Mouse (Mus musculus) ES-E14 (cell line): ENCODE measurements around the gene Qrsl1. TPM values are rescaled to one million over a fixed set of nuclear protein-coding genes. Genes with fewer than 3 reads are reported as not detected.
A peak's percentile ranks its signal among the peaks of the same experiment; 100 is the strongest.

ENCODE experiments used
- DNase-seq: peaks from one replicate; pipeline ENCODE4 v3.0.0-alpha.2; 2013; ENCODE audit warnings: low read depth, low spot score
- H3K27ac ChIP-seq: 2 replicates; pipeline ENCODE4 v1.5.1; 2012; ENCODE audit warnings: low read depth, mild to moderate bottlenecking, low read length, moderate library complexity, mixed read lengths; ENCODE audit not compliant: poor library complexity, insufficient read depth, severe bottlenecking
- H3K36me3 ChIP-seq: 2 replicates; pipeline ENCODE4 v1.6.1; 2012; ENCODE audit warnings: mild to moderate bottlenecking, low read length, moderate library complexity, mixed read lengths; ENCODE audit not compliant: control insufficient read depth, poor library complexity, insufficient read depth, severe bottlenecking
- H3K4me1 ChIP-seq, 2 experiments: fragments of 150-350 bp in 1 of 2; sonication (generic) in 1 of 2; 2 replicates each; pipeline ENCODE4 v1.6.1; 2012; ENCODE audit warnings: low read length in 2 of 2, mild to moderate bottlenecking in 1 of 2, mixed read lengths in 1 of 2; ENCODE audit not compliant: control insufficient read depth in 2 of 2, insufficient read depth in 2 of 2, poor library complexity in 1 of 2
- H3K4me3 ChIP-seq, 2 experiments: fragments of 150-350 bp in 1 of 2; sonication (generic) in 1 of 2; 2 replicates each; pipeline ENCODE4 v1.5.1; 2012; ENCODE audit warnings: low read length in 2 of 2, low read depth in 1 of 2, mild to moderate bottlenecking in 1 of 2, mixed read lengths in 1 of 2; ENCODE audit not compliant: insufficient read depth in 1 of 2, poor library complexity in 1 of 2, severe bottlenecking in 1 of 2
- H3K9ac ChIP-seq: 2 replicates; pipeline ENCODE4 v1.6.1; 2012; ENCODE audit warnings: low read depth, mild to moderate bottlenecking, low read length, mixed read lengths; ENCODE audit not compliant: poor library complexity, insufficient read depth, severe bottlenecking
- H3K9me3 ChIP-seq: fragments of 150-350 bp; sonication (generic); 2 replicates; pipeline ENCODE4 v1.6.1; 2012; ENCODE audit warnings: low read depth, mild to moderate bottlenecking, low read length; ENCODE audit not compliant: control insufficient read depth, insufficient read depth
- CHD2 ChIP-seq: IDR thresholded peaks from 2 replicates; pipeline ENCODE4 v1.6.1; 2014; ENCODE audit warnings: mild to moderate bottlenecking, low read depth, low read length, inconsistent platforms
- HCFC1 ChIP-seq: IDR thresholded peaks from 2 replicates; pipeline ENCODE4 v1.6.1; 2012; ENCODE audit warnings: low read length, inconsistent platforms, borderline replicate concordance; ENCODE audit not compliant: insufficient read depth
- MAFK ChIP-seq: IDR thresholded peaks from 2 replicates; pipeline ENCODE4 v1.6.1; 2014; ENCODE audit warnings: mild to moderate bottlenecking, low read depth, low read length, inconsistent platforms; ENCODE audit not compliant: insufficient read depth
- ZC3H11A ChIP-seq: IDR thresholded peaks from 2 replicates; pipeline ENCODE4 v1.6.1; 2012; ENCODE audit warnings: low read depth, mild to moderate bottlenecking, inconsistent platforms, low read length, borderline replicate concordance
- ZNF384 ChIP-seq: IDR thresholded peaks from 2 replicates; pipeline ENCODE4 v1.6.1; 2012; ENCODE audit warnings: low read depth, low read length, inconsistent platforms
- in situ Hi-C, 2 experiments: fragments of 600-800 bp; cut with MboI; formaldehyde crosslinking; loops; one replicate each; pipeline ENCODE4 v1.15.1; 2025; ENCODE audit warnings: low sequenced_read_pairs in 2 of 2, inconsistent platforms in 1 of 2; ENCODE audit not compliant: unreplicated experiment in 2 of 2
- total RNA-seq: library from RNA; depleted of rRNA; stranded (reverse); fragments of 300-350 nt; gene quantifications from 2 replicates; pipeline ENCODE4 v1.2.3, GENCODE M21; 2012

Gene Qrsl1
- total RNA-seq, 1 experiment = 24.8 TPM

- Histone ChIP-seq H3K4me1 (no peaks in the 10 kb centered on the region), H3K36me3 (no peaks in the 10 kb centered on the region), H3K9ac (no peak overlapping the region), H3K27ac (no peak overlapping the region), H3K9me3 (no peaks in the 10 kb centered on the region), H3K4me3 (no peak overlapping the region)
- TF ChIP-seq HCFC1 (no peak), ZNF384 (no peak), ZC3H11A (no peak), MAFK (no peak), CHD2 (no peak)
- no peak for DNase-seq
- in situ Hi-C loops = no loop called here
Observed at GRCm38 (mm10) chr10:43851898-43852297, 49.6 kb downstream of the Qrsl1 start.

- TF ChIP-seq ZC3H11A = no peak
- TF ChIP-seq HCFC1 = no peak
- no peak for TF ChIP-seq CHD2
- no peak for TF ChIP-seq ZNF384
- no peak for TF ChIP-seq MAFK
- no peaks in the 10 kb centered on the region for H3K36me3 ChIP-seq
- H3K9ac ChIP-seq = no peak overlapping the region
- H3K4me3 ChIP-seq = no peak overlapping the region
- no peak overlapping the region for H3K27ac ChIP-seq
- in situ Hi-C loops = no loop called here
- H3K9me3 ChIP-seq = no peaks in the 10 kb centered on the region
- H3K4me1 ChIP-seq = no peaks in the 10 kb centered on the region
- DNase-seq = no peak
Observed at GRCm38 (mm10) chr10:43849478-43849877, 52.1 kb downstream of the Qrsl1 start.

- TF ChIP-seq ZC3H11A (no peak), ZNF384 (peak; percentile 79)
- H3K4me1 ChIP-seq = no peaks in the 10 kb centered on the region
- DNase-seq = no peak
- no peak overlapping the region for H3K9ac ChIP-seq
- no peak overlapping the region for H3K4me3 ChIP-seq
- no peaks in the 10 kb centered on the region for H3K36me3 ChIP-seq
- in situ Hi-C loops = no loop called here
- H3K27ac ChIP-seq = no peak overlapping the region
- H3K9me3 ChIP-seq = peaks cover 2% of the 10 kb centered on the region; the same call in 1 of the 2 replicates
Observed at GRCm38 (mm10) chr10:43846141-43846622, 55.4 kb downstream of the Qrsl1 start.

GRCm38 (mm10) chr10:43845442-43845841 is 56.1 kb downstream of the Qrsl1 start:
- Histone ChIP-seq H3K9ac (no peak overlapping the region), H3K4me3 (no peak overlapping the region), H3K27ac (no peak overlapping the region), H3K9me3 (peaks cover 2% of the 10 kb centered on the region; the same call in 1 of the 2 replicates), H3K4me1 (no peaks in the 10 kb centered on the region), H3K36me3 (no peaks in the 10 kb centered on the region)
- no peak for TF ChIP-seq ZNF384
- TF ChIP-seq HCFC1 = no peak
- peak; percentile 72; the same call in 1 of the 2 replicates for TF ChIP-seq MAFK
- no peak for TF ChIP-seq ZC3H11A
- TF ChIP-seq CHD2 = no peak
- peak; percentile 27 for DNase-seq
- in situ Hi-C loops = no loop called here

- DNase-seq = no peak
- Histone ChIP-seq H3K4me3 (no peak overlapping the region), H3K36me3 (no peaks in the 10 kb centered on the region), H3K9me3 (peaks cover 2% of the 10 kb centered on the region; the same call in 1 of the 2 replicates), H3K27ac (no peak overlapping the region), H3K4me1 (no peaks in the 10 kb centered on the region), H3K9ac (no peak overlapping the region)
- no peak for TF ChIP-seq ZNF384
- no peak for TF ChIP-seq HCFC1
- no peak for TF ChIP-seq ZC3H11A
- TF ChIP-seq MAFK = no peak
- TF ChIP-seq CHD2 = no peak
- in situ Hi-C loops = no loop called here
Observed at GRCm38 (mm10) chr10:43841441-43841840, 60.1 kb downstream of the Qrsl1 start.
